Mouse (Mus musculus): Measurements from ENCODE around the gene Lipo4.
"Not testable (repeated sequence)": the region's sequence is repeated elsewhere in the genome, so short reads cannot be mapped to it uniquely, and the experiment has no call there.

- not testable (repeated sequence) for TF ChIP-seq CTCF (IDR thresholded peaks at IDR 0.05; ENCODE audit: borderline replicate concordance, insufficient read depth, low read depth, low read length); POLR2A (IDR thresholded peaks at IDR 0.05; ENCODE audit: borderline replicate concordance, insufficient read depth, low read length)
Observed at GRCm38 (mm10) chr19:33456426-33456825, 61.2 kb downstream of the Lipo4 start.
